Mouse (Mus musculus) left cerebral cortex, postnatal 25 days (tissue): ENCODE measurements around the gene Kif11. TPM values are rescaled to one million over a fixed set of nuclear protein-coding genes. Genes with fewer than 3 reads are reported as not detected.
A peak's percentile ranks its signal among the peaks of the same experiment; 100 is the strongest.

Source experiments
- DNase-seq, 2 experiments: peaks; one replicate each; pipeline ENCODE4 v3.0.0; 2022; ENCODE audit warnings: low spot score in 2 of 2, mixed read lengths in 1 of 2
- intact Hi-C: fragments of 180-260 bp; cut with DNase I; formaldehyde crosslinking; loops from one replicate; pipeline ENCODE4 v1.15.1; 2025
- total RNA-seq, 2 experiments: library from RNA; stranded (reverse); gene quantifications; 2 replicates each; pipeline ENCODE4 v1.2.3; 2021

Kif11 gene
- 1 to 10 TPM; 1.2 TPM for total RNA-seq

- intact Hi-C loops: loop anchor here (2.0 kb wide), 2 partner anchors 65 to 457 kb away; partner anchors contain the start of gene Fgfbp3
- DNase-seq: peak; percentile 98 to 99
These were observed at the start of gene Kif11 for GRCm38 (mm10) chr19:37375755-37376615. Kif11 (plus strand) TSS chr19:37376403.

DNA sequence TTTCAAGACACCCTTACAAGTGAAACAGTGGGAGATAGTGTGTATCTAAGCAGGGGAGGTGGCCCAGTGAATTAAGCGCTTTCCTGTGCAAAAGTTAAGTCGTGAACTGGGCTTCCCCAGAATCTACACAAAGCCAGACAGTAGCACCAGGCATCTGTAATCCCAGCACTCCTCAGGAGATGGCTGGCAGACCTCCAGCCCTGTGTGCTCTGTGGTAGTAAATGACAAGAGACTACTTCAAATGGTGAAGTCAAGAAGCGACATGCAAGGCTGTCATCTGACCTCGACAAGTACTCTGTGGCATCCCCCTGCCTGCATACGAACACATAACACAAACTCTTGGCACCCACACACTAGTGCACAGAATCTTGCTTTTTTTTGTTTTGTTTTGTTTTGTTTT is 49.0 kb upstream of the Kif11 start:
- intact Hi-C loops: no loop called here
- DNase-seq: no peak

GRCm38 (mm10) chr19:37332726-37333125 is 43.5 kb upstream of the Kif11 start:
- DNase-seq: no peak
- intact Hi-C loops: no loop called here

- no peak for DNase-seq
- intact Hi-C loops: no loop called here
These were observed 42.8 kb upstream of the Kif11 start for GRCm38 (mm10) chr19:37333357-37333756.

GRCm38 (mm10) chr19:37335392-37335791 is 40.8 kb upstream of the Kif11 start:
- intact Hi-C loops: no loop called here
- no peak for DNase-seq

GRCm38 (mm10) chr19:37337752-37338151 is 38.5 kb upstream of the Kif11 start, which contains the start of gene Ide:
Ide (minus strand) TSS chr19:37337852.
- intact Hi-C loops: no loop called here
- no peak for DNase-seq

- intact Hi-C loops: no loop called here
- DNase-seq: no peak
These were observed 35.7 kb upstream of the Kif11 start for GRCm38 (mm10) chr19:37340495-37340894.

DNA sequence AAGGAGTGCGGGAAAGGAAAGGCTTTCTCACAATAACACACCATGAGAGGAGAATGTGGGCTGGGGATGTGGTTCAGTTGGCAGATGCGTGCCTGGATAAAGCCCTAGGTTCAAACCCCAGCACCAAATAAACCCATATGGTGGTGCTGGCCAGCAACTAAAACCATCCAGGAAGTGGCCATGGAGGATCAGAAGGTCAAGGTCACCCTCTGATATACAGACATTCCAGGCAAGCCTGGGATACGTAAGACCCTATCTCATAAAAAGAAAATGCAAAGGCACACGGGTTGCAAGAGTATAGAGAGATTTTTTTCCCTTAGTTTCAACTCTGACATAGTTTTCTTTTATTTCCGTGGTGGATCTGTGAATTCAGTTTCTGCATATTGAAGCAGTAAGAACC is 35.3 kb upstream of the Kif11 start:
- DNase-seq: no peak
- intact Hi-C loops: no loop called here

DNA sequence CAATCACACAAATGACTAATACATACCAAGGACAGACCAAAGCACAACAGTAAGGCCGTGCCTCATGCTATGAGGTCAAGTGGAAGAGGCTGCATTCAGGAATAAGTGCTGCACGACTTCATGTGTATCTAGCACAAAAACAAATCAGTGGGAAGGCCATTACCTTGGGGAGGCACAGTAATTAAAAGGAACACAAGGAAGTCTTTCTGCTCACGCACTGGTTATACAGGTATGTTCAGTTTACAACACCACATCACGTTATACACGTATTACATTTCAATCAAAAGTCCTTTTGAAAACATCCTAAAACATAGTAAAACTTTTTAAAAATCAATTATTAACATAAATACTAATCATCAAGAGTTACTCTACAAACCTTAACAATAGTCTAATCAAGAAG is 32.3 kb upstream of the Kif11 start:
- intact Hi-C loops: no loop called here
- no peak for DNase-seq

DNA sequence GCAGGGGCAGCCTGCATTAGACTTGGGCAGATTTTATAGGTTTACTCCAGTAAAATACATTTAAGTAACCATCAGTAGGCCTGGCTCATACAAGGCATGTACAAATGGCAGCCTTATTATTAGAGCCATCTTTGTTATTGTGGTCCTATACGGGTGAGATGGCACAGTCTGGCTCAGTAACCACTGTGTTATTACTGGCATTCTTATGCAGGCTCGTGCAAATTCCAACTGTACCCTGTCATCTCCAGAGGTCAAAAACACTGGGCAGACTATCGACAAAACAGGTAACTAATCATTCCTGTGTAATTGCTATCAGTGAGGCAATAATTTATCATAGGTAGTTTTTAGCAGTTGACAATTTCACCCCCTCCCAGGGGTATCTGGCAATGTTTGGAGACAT is 29.9 kb upstream of the Kif11 start:
- no peak for DNase-seq
- intact Hi-C loops: no loop called here

DNA sequence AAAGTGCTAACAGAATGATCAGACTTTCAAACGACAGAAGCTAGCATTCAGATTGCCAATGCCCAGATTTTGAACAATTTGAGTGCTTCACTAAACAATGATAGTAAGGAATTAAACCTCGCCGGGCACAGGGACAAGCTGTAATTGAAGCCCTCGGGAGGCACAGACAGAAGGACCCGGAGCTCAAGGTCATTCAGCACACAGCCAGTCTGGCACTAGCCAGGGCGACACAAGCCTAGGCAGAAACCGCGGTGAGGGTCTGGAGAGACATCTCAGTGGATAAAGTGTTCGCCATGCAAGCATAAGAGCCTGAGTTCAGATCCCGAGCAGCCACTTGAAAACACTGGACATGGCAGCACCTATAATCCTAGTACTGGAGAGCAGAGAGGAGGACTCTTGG is 27.9 kb upstream of the Kif11 start:
- intact Hi-C loops: no loop called here
- no peak for DNase-seq

DNA sequence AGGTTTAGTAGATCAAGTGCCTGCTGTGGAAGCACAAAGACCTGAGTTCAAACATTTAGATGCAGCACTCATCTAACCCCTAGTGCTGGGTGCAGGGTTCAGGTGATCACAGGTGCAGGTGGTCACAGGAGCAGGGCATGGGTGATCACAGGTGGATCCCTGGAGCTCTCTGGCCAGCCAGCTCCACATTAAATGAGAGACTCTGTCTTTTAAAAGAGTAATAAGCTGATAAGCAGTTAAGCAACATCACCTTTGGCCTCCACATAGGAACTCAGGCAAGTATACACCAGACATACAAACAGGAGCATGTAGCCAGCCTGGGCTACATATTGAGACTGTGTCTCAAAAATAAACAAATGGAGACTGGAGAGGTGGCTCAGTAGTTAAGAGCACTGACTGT is 27.3 kb upstream of the Kif11 start:
- DNase-seq: no peak
- intact Hi-C loops: no loop called here

DNA sequence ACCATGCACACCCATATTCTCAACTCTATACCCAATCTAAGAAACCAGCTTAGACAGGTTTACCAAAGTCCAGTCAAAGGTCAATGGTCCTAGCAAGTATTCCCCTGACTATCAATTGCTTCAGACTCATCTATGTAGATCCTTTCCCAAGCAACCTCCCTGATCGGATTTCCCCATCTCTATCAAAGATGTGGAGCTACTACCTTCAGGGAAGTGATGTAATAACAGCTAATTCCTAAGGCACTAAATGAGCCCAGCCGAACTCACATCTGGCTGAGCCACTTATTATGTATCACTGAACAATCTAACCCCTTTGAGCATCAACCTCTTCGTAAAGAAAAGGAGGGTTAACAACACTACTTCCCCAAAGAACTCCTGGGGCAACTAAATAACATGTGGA is 23.4 kb upstream of the Kif11 start:
- intact Hi-C loops: no loop called here
- DNase-seq: no peak

DNA sequence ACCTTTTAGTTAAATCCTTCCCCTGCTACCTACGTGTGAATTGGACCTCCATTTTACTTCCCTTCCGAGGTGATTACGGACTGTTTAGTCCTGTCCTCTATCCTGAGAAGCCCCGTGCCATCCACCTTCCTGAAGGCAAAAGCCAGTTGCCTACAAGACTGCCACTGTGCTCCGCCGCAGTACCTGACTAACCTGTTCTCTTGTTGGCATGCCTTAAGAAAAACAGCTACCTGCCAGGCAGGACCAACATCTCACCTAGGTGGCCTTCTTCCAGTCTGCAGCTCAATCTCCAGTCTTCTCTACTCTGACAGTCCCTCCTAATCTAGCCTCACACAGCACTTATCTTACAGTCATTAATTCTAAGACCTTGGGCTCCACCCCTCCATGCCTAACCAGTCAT is 22.9 kb upstream of the Kif11 start:
- intact Hi-C loops: no loop called here
- DNase-seq: no peak

DNA sequence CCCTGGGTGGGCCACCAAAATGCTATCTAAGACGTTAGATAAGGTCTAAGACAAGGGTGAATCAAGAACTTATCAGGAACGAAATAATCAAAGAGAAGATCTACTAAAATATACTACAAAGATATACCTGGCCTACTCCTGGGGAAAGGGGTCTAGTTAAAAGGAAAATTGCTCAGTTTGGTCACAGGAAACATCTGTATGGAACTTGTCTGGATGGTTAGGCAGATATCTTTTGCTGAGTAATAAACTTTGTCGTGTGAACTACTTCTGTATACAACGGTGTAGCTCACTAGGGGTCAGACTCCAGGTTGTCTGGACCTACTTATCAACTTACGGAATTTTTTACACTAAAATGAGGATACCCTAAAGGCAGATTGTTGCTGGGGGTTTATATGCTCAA is 16.2 kb upstream of the Kif11 start:
- intact Hi-C loops: no loop called here
- no peak for DNase-seq

DNA sequence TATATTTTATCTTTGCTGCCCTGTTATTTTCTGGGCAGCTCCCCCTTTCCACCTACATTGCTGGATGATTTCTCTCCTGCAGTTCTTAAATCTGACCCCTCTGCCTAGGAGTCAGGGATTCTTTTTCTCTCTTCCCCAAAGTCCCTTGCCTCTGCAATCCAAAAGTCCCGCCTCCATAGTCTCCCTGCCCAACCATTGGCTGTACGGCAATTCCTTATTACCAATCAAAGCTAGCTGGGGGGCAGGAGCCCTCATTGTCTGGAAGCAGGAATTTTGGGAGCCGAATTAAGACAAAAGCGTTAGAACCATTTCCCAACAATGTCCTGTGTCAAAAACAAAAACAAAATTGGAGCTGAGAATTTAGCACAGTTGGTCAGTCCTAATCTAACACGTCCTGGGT is 13.7 kb upstream of the Kif11 start:
- no peak for DNase-seq
- intact Hi-C loops: no loop called here

- intact Hi-C loops: no loop called here
- peak in 1 of 2 experiments; percentile 41 for DNase-seq
These were observed 12.9 kb upstream of the Kif11 start for GRCm38 (mm10) chr19:37363128-37363939.

GRCm38 (mm10) chr19:37368990-37369389 is 7.2 kb upstream of the Kif11 start:
- intact Hi-C loops: no loop called here
- DNase-seq: no peak

- intact Hi-C loops: no loop called here
These were observed 6.3 kb upstream of the Kif11 start for GRCm38 (mm10) chr19:37369921-37370320.

DNA sequence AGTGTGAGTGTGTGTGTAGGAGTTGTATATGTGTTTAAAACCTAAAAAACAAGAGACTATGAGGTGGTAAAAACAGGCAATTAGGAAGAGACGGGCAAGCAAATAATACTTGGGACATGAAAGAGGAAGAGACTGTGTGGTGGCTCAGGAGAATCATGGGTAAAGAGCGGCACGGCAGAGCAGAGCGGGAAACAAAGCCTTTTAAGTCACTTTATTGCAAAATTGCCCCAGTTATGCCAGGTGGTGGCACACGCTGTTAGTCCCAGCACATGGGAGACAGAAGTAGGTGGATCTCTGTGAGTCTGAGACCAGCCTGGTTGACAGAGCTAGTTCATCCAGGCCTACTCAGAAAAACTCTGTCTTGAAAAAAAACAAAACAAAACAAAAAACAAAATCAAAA is 5.8 kb upstream of the Kif11 start:
- intact Hi-C loops: no loop called here
- DNase-seq: no peak

More at GRCm38 (mm10) chr19:37369921-37370320, 6.3 kb upstream of the Kif11 start:
- no peak for DNase-seq
